Comparison of ENCODE assay signal across 8 mouse cellular contexts in genomic region chr3:126831418-126832138, GRCm38 (mm10).
DNase-seq lines count a peak whose midpoint lies in the region; ATAC-seq and TF ChIP-seq lines count a peak whose summit lies in the region.

No protein-coding gene starts in this region.

- H3K27me3 ChIP-seq in myocyte (ENCODE audit: control insufficient read depth, insufficient read depth, insufficient read length) = no peaks in the 10 kb centered on the region
- H3K27me3 ChIP-seq in midbrain, embryonic 15.5 days (replicated peaks) = no peaks in the 10 kb centered on the region
- H3K27me3 ChIP-seq in hindbrain, embryonic 13.5 days = no peaks in the 10 kb centered on the region

- H3ac ChIP-seq in myocyte (ENCODE audit: control insufficient read depth, insufficient read length) = no peak overlapping the region

- intact Hi-C loops in heart, postnatal 14 days (cut with DNase I) = loop anchor here (10.0 kb wide), 1 partner anchor 237 kb away; the partner anchor contains the start of gene Camk2d

- H3K4me3 ChIP-seq in ES-E14 (ENCODE audit: insufficient read depth in 1 of 2, low read depth in 1 of 2, low read length in 2 of 2, poor library complexity in 1 of 2, severe bottlenecking in 1 of 2) (no peak overlapping the region), myocyte (no peak overlapping the region)
- no peak overlapping the region for H3K4me3 ChIP-seq in midbrain, embryonic 15.5 days
- H3K4me3 ChIP-seq in hindbrain, embryonic 13.5 days = no peak overlapping the region

- in situ Hi-C loops in ES-E14 (cut with MboI; ENCODE audit: low sequenced_read_pairs in 2 of 2, unreplicated experiment in 2 of 2) = no loop called here

- H3K4me1 ChIP-seq in ES-E14 (ENCODE audit: control insufficient read depth in 2 of 2, insufficient read depth in 2 of 2, low read length in 2 of 2, poor library complexity in 1 of 2) = no peaks in the 10 kb centered on the region
- no peaks in the 10 kb centered on the region for H3K4me1 ChIP-seq in midbrain, embryonic 15.5 days
- H3K4me1 ChIP-seq in hindbrain, embryonic 13.5 days (replicated peaks) = peaks cover 4% of the 10 kb centered on the region

- H3K79me2 ChIP-seq in myocyte (ENCODE audit: control insufficient read depth, insufficient read depth) = no peaks in the 10 kb centered on the region

- ATAC-seq in frontal cortex, adult (ENCODE audit: low TSS enrichment) = peak; percentile 80
- ATAC-seq in midbrain, embryonic 15.5 days (replicated peaks) = no peak
- no peak for ATAC-seq in hindbrain, embryonic 13.5 days (ENCODE audit: low FRiP score)

- H3K27ac ChIP-seq in ES-E14 (ENCODE audit: insufficient read depth, low read depth, low read length, poor library complexity, severe bottlenecking) = no peak overlapping the region
- no peak overlapping the region for H3K27ac ChIP-seq in midbrain, embryonic 15.5 days
- H3K27ac ChIP-seq in hindbrain, embryonic 13.5 days = no peak overlapping the region

- no peaks in the 10 kb centered on the region for H3K36me3 ChIP-seq in ES-E14 (ENCODE audit: control insufficient read depth, insufficient read depth, low read length, poor library complexity, severe bottlenecking)
- H3K36me3 ChIP-seq in myocyte (ENCODE audit: control insufficient read depth, insufficient read depth) = no peaks in the 10 kb centered on the region
- no peaks in the 10 kb centered on the region for H3K36me3 ChIP-seq in midbrain, embryonic 15.5 days (replicated peaks)
- H3K36me3 ChIP-seq in hindbrain, embryonic 13.5 days = 0 out of 2 replicates have a peak, but pooled peaks cover 3% of the 10 kb centered on the region

- DNase-seq in frontal cortex, postnatal 25 days (ENCODE audit: low spot score in 2 of 2) = no peak
- peak; percentile 19 for DNase-seq in ES-E14 (ENCODE audit: low read depth, low spot score)
- DNase-seq in fat pad, adult 2 months (ENCODE audit: extremely low read depth, low read depth, low spot score) = peak; percentile 8
- peak; percentile 51 to 54 for DNase-seq in heart, postnatal 14 days

- H3K4me2 ChIP-seq in myocyte (ENCODE audit: low read depth) = peak overlapping the region; percentile 65
- no peak overlapping the region for H3K4me2 ChIP-seq in midbrain, embryonic 15.5 days
- no peak overlapping the region for H3K4me2 ChIP-seq in hindbrain, embryonic 13.5 days

- no peak overlapping the region for H3K9ac ChIP-seq in ES-E14 (ENCODE audit: insufficient read depth, low read depth, low read length, poor library complexity, severe bottlenecking)
- H3K9ac ChIP-seq in midbrain, embryonic 15.5 days = no peak overlapping the region
- no peak overlapping the region for H3K9ac ChIP-seq in hindbrain, embryonic 13.5 days

- TF ChIP-seq POLR2A in myocyte (IDR thresholded peaks at IDR 0.05; ENCODE audit: insufficient read length, low read depth) = peak; percentile 31

- no peaks in the 10 kb centered on the region for H3K9me3 ChIP-seq in ES-E14 (ENCODE audit: control insufficient read depth, insufficient read depth, low read depth, low read length)
- H3K9me3 ChIP-seq in midbrain, embryonic 15.5 days = no peaks in the 10 kb centered on the region
- H3K9me3 ChIP-seq in hindbrain, embryonic 13.5 days = no peaks in the 10 kb centered on the region

- 79% methylated on average over 6 of the region's 6 CpGs for WGBS in midbrain, embryonic 15.5 days
- WGBS in hindbrain, embryonic 13.5 days = 78% methylated on average over 6 of the region's 6 CpGs

TF ChIP-seq in ES-E14, 5 proteins besides CTCF, POLR2A, EP300 and RAD21:
- TF ChIP-seq MAFK (IDR thresholded peaks at IDR 0.05; ENCODE audit: insufficient read depth, low read depth, low read length) = no peak
- TF ChIP-seq HCFC1 (IDR thresholded peaks at IDR 0.05; ENCODE audit: borderline replicate concordance, insufficient read depth, low read length) = no peak
TF ChIP-seq in ES-E14: peak in this region for 0.

TF ChIP-seq in myocyte, 11 proteins besides CTCF, POLR2A, EP300 and RAD21:
- TF ChIP-seq TCF12 (IDR thresholded peaks at IDR 0.05; ENCODE audit: insufficient read depth, poor library complexity, severe bottlenecking) (no peak), MYOG (IDR thresholded peaks at IDR 0.05; ENCODE audit: control insufficient read depth in 1 of 3, insufficient read depth in 1 of 3, insufficient read length in 2 of 3, low read depth in 2 of 3) (peak; percentile 48 to 92 (median 79)), REST (IDR thresholded peaks at IDR 0.05; ENCODE audit: insufficient read depth, insufficient read length) (no peak), USF1 (IDR thresholded peaks at IDR 0.05; ENCODE audit: low read depth) (peak; percentile 70), CEBPB (IDR thresholded peaks at IDR 0.05; ENCODE audit: insufficient read depth, poor library complexity, severe bottlenecking) (peak; percentile 87), TCF3 (IDR thresholded peaks at IDR 0.05; ENCODE audit: insufficient read length, low read depth) (peak; percentile 36), POLR2AphosphoS2 (IDR thresholded peaks at IDR 0.05; ENCODE audit: insufficient read length, low read depth) (peak; percentile 36), MYOD1 (IDR thresholded peaks at IDR 0.05; ENCODE audit: control insufficient read depth in 1 of 3, insufficient read length in 2 of 3, low read depth in 2 of 3) (peak; percentile 62 to 91 (median 90)), E2F4 (IDR thresholded peaks at IDR 0.05; ENCODE audit: insufficient read depth) (no peak), MAX (IDR thresholded peaks at IDR 0.05; ENCODE audit: low read depth) (no peak), SRF (IDR thresholded peaks at IDR 0.05; ENCODE audit: control insufficient read depth, insufficient read length, low read depth) (no peak)

Comparison
In these comparisons a context has a peak if more than half of its experiments do, and no peak if none do; other contexts are left out.
1. DNase-seq: peak in ES-E14 (single experiment), fat pad, adult 2 months (single experiment) and heart, postnatal 14 days (2 of 2); none in frontal cortex, postnatal 25 days (0 of 2).